Mouse (Mus musculus) liver, embryonic 13.5 days (tissue): ENCODE data around the gene Gpc6. TPM values are rescaled to one million over a fixed set of nuclear protein-coding genes. Genes with fewer than 3 reads are reported as not detected.

Experiments used
- ATAC-seq: fragments of 200-750 bp; cut with Nextera tagmentation; 2 replicates; pipeline ENCODE4 v1.8.0; 2017; ENCODE audit warnings: low read depth, mild to moderate bottlenecking, moderate number of reproducible peaks, moderate library complexity
- DNase-seq: peaks from one replicate; pipeline ENCODE4 v3.0.0; 2022
- H3K27ac ChIP-seq: fragments of 300-500 bp; sonication (generic); 2 replicates; pipeline ENCODE4 v1.5.1; 2015; ENCODE audit warnings: moderate library complexity, mild to moderate bottlenecking, inconsistent platforms
- H3K27me3 ChIP-seq: fragments of 300-500 bp; sonication (generic); 2 replicates; pipeline ENCODE4 v1.6.1; 2015; ENCODE audit warnings: mild to moderate bottlenecking, inconsistent platforms
- H3K36me3 ChIP-seq: fragments of 300-500 bp; sonication (generic); 2 replicates; pipeline ENCODE4 v1.6.1; 2015; ENCODE audit warnings: mild to moderate bottlenecking, inconsistent platforms
- H3K4me1 ChIP-seq: fragments of 300-500 bp; sonication (generic); replicated peaks from 2 replicates; pipeline ENCODE4 v1.6.1; 2015; ENCODE audit warnings: inconsistent platforms
- H3K4me2 ChIP-seq: fragments of 300-500 bp; sonication (generic); 2 replicates; pipeline ENCODE4 v1.6.1; 2015; ENCODE audit warnings: inconsistent platforms, mild to moderate bottlenecking, moderate library complexity
- H3K4me3 ChIP-seq: fragments of 300-500 bp; sonication (generic); replicated peaks from 2 replicates; pipeline ENCODE4 v1.5.1; 2015; ENCODE audit warnings: mild to moderate bottlenecking, inconsistent platforms
- H3K9ac ChIP-seq: fragments of 300-500 bp; sonication (generic); 2 replicates; pipeline ENCODE4 v1.6.1; 2015; ENCODE audit warnings: mild to moderate bottlenecking, inconsistent platforms
- H3K9me3 ChIP-seq: fragments of 300-500 bp; sonication (generic); replicated peaks from 2 replicates; pipeline ENCODE4 v1.6.1; 2016; ENCODE audit warnings: inconsistent platforms
- WGBS: fragments of 180-500 bp; shearing (Covaris S2); methylation state at CpG from one replicate; pipeline ENCODE4 v1.1.7; 2015; ENCODE audit not compliant: insufficient replicate concordance; 5-methylcytosine and 5-hydroxymethylcytosine counted together
- polyA plus RNA-seq: library from polyadenylated mRNA; unstranded; fragments of >200 nt; fragmentation: Nextera tagmentation; extraction: Ambion mirVana; gene quantifications from 2 replicates; pipeline ENCODE4 v1.2.1, GENCODE M21; 2015

Gene Gpc6
- polyA plus RNA-seq, 1 experiment from 2014 or later = 3.3 TPM

GRCm38 (mm10) chr14:117155884-117156465 is 230.9 kb downstream of the Gpc6 start:
- H3K9me3 ChIP-seq = no peaks in the 10 kb centered on the region
- H3K36me3 ChIP-seq = no peaks in the 10 kb centered on the region
- WGBS = 80% methylated on average over 14 of the region's 14 CpGs
- no peak overlapping the region for H3K9ac ChIP-seq
- ATAC-seq (no peak), DNase-seq (no peak)
- no peak overlapping the region for H3K4me3 ChIP-seq
- H3K27me3 ChIP-seq = no peaks in the 10 kb centered on the region
- no peak overlapping the region for H3K4me2 ChIP-seq
- H3K27ac ChIP-seq = no peak overlapping the region
- H3K4me1 ChIP-seq = no peaks in the 10 kb centered on the region

- DNase-seq (no peak), ATAC-seq (no peak)
- H3K4me3 ChIP-seq = no peak overlapping the region
- H3K9ac ChIP-seq = no peak overlapping the region
- H3K27me3 ChIP-seq = no peaks in the 10 kb centered on the region
- no peaks in the 10 kb centered on the region for H3K9me3 ChIP-seq
- H3K27ac ChIP-seq = no peak overlapping the region
- H3K4me2 ChIP-seq = no peak overlapping the region
- 83% methylated on average over 3 of the region's 3 CpGs for WGBS
- H3K4me1 ChIP-seq = no peaks in the 10 kb centered on the region
- no peaks in the 10 kb centered on the region for H3K36me3 ChIP-seq
Observed at GRCm38 (mm10) chr14:117157426-117157825, 232.3 kb downstream of the Gpc6 start.

GRCm38 (mm10) chr14:117166350-117166749 is 241.2 kb downstream of the Gpc6 start:
- Histone ChIP-seq H3K9me3 (no peaks in the 10 kb centered on the region), H3K36me3 (no peaks in the 10 kb centered on the region), H3K4me3 (no peak overlapping the region), H3K27me3 (no peaks in the 10 kb centered on the region), H3K9ac (no peak overlapping the region), H3K4me1 (no peaks in the 10 kb centered on the region), H3K27ac (no peak overlapping the region), H3K4me2 (no peak overlapping the region)
- 79% methylated on average over 5 of the region's 5 CpGs for WGBS
- DNase-seq = no peak
- no peak for ATAC-seq

GRCm38 (mm10) chr14:117193364-117193763 is 268.2 kb downstream of the Gpc6 start:
- H3K4me2 ChIP-seq = no peak overlapping the region
- no peaks in the 10 kb centered on the region for H3K9me3 ChIP-seq
- no peak for DNase-seq
- no peaks in the 10 kb centered on the region for H3K36me3 ChIP-seq
- no peak overlapping the region for H3K27ac ChIP-seq
- no peaks in the 10 kb centered on the region for H3K27me3 ChIP-seq
- 72% methylated on average over 2 of the region's 2 CpGs for WGBS
- H3K9ac ChIP-seq = no peak overlapping the region
- no peak overlapping the region for H3K4me3 ChIP-seq
- H3K4me1 ChIP-seq = no peaks in the 10 kb centered on the region
- ATAC-seq = no peak

- 59% methylated on average over 2 of the region's 2 CpGs for WGBS
- Histone ChIP-seq H3K4me2 (no peak overlapping the region), H3K4me3 (no peak overlapping the region), H3K27ac (no peak overlapping the region), H3K9ac (no peak overlapping the region), H3K27me3 (no peaks in the 10 kb centered on the region), H3K9me3 (no peaks in the 10 kb centered on the region), H3K36me3 (no peaks in the 10 kb centered on the region), H3K4me1 (no peaks in the 10 kb centered on the region)
- ATAC-seq (no peak), DNase-seq (no peak)
Observed at GRCm38 (mm10) chr14:117202012-117202411, 276.9 kb downstream of the Gpc6 start.

- Histone ChIP-seq H3K4me3 (no peak overlapping the region), H3K27ac (no peak overlapping the region), H3K4me1 (no peaks in the 10 kb centered on the region), H3K36me3 (no peaks in the 10 kb centered on the region), H3K27me3 (no peaks in the 10 kb centered on the region), H3K9ac (no peak overlapping the region), H3K9me3 (no peaks in the 10 kb centered on the region), H3K4me2 (no peak overlapping the region)
- no peak for DNase-seq
- no peak for ATAC-seq
- 57% methylated on average over 3 of the region's 3 CpGs for WGBS
Observed at GRCm38 (mm10) chr14:117203960-117204359, 278.8 kb downstream of the Gpc6 start.

GRCm38 (mm10) chr14:117214373-117214772 is 289.3 kb downstream of the Gpc6 start:
- H3K27me3 ChIP-seq = no peaks in the 10 kb centered on the region
- H3K9ac ChIP-seq = no peak overlapping the region

GRCm38 (mm10) chr14:117226920-117227319 is 301.8 kb downstream of the Gpc6 start:
- H3K27ac ChIP-seq = no peak overlapping the region
- no peak for ATAC-seq
- H3K9ac ChIP-seq = no peak overlapping the region

More at GRCm38 (mm10) chr14:117214373-117214772, 289.3 kb downstream of the Gpc6 start:
- no peak for ATAC-seq
- no peak overlapping the region for H3K4me3 ChIP-seq
- no peak for DNase-seq
- H3K4me1 ChIP-seq = no peaks in the 10 kb centered on the region
- no peaks in the 10 kb centered on the region for H3K9me3 ChIP-seq
- H3K36me3 ChIP-seq = no peaks in the 10 kb centered on the region
- no peak overlapping the region for H3K27ac ChIP-seq
- H3K4me2 ChIP-seq = no peak overlapping the region

GRCm38 (mm10) chr14:117230476-117230875 is 305.4 kb downstream of the Gpc6 start:
- Histone ChIP-seq H3K4me3 (no peak overlapping the region), H3K4me1 (no peaks in the 10 kb centered on the region), H3K27ac (no peak overlapping the region), H3K36me3 (no peaks in the 10 kb centered on the region), H3K27me3 (no peaks in the 10 kb centered on the region), H3K4me2 (no peak overlapping the region), H3K9ac (no peak overlapping the region), H3K9me3 (no peaks in the 10 kb centered on the region)
- DNase-seq = no peak
- no peak for ATAC-seq
- WGBS = 56% methylated on average over 4 of the region's 4 CpGs

More at GRCm38 (mm10) chr14:117226920-117227319, 301.8 kb downstream of the Gpc6 start:
- no peaks in the 10 kb centered on the region for H3K27me3 ChIP-seq
- no peak overlapping the region for H3K4me2 ChIP-seq
- H3K36me3 ChIP-seq = no peaks in the 10 kb centered on the region
- H3K9me3 ChIP-seq = no peaks in the 10 kb centered on the region
- no peak overlapping the region for H3K4me3 ChIP-seq
- no peaks in the 10 kb centered on the region for H3K4me1 ChIP-seq
- DNase-seq = no peak

- Histone ChIP-seq H3K4me2 (no peak overlapping the region), H3K9ac (no peak overlapping the region), H3K27ac (no peak overlapping the region), H3K27me3 (no peaks in the 10 kb centered on the region), H3K36me3 (no peaks in the 10 kb centered on the region), H3K9me3 (no peaks in the 10 kb centered on the region), H3K4me1 (no peaks in the 10 kb centered on the region), H3K4me3 (no peak overlapping the region)
- WGBS = 64% methylated on average over 6 of the region's 6 CpGs
- DNase-seq = no peak
- ATAC-seq = no peak
Observed at GRCm38 (mm10) chr14:117238226-117238625, 313.1 kb downstream of the Gpc6 start.

- DNase-seq (no peak), ATAC-seq (no peak)
- Histone ChIP-seq H3K9ac (no peak overlapping the region), H3K4me1 (no peaks in the 10 kb centered on the region), H3K4me3 (no peak overlapping the region), H3K4me2 (no peak overlapping the region), H3K36me3 (no peaks in the 10 kb centered on the region), H3K9me3 (no peaks in the 10 kb centered on the region), H3K27ac (no peak overlapping the region), H3K27me3 (no peaks in the 10 kb centered on the region)
- WGBS = 66% methylated on average over 8 of the region's 8 CpGs
Observed at GRCm38 (mm10) chr14:117239694-117240427, 314.7 kb downstream of the Gpc6 start.

- Histone ChIP-seq H3K4me3 (no peak overlapping the region), H3K27ac (no peak overlapping the region), H3K9ac (no peak overlapping the region), H3K9me3 (no peaks in the 10 kb centered on the region), H3K4me2 (no peak overlapping the region), H3K4me1 (no peaks in the 10 kb centered on the region), H3K27me3 (no peaks in the 10 kb centered on the region), H3K36me3 (no peaks in the 10 kb centered on the region)
- no peak for DNase-seq
- WGBS = 71% methylated on average over 3 of the region's 3 CpGs
- no peak for ATAC-seq
Observed at GRCm38 (mm10) chr14:117245631-117246030, 320.5 kb downstream of the Gpc6 start.
